Mouse (Mus musculus): ENCODE data around the gene Jam3.

GRCm38 (mm10) chr9:27166981-27167380 is 11.8 kb upstream of the Jam3 start:
- no peak for TF ChIP-seq GATA1 (IDR thresholded peaks at IDR 0.05; ENCODE audit: low read depth, low read length)
- TF ChIP-seq POLR2A (IDR thresholded peaks at IDR 0.05; ENCODE audit: control insufficient read depth in 1 of 2, insufficient read depth in 1 of 2, low read depth in 1 of 2, low read length in 2 of 2, poor library complexity in 1 of 2): no peak
- no peak for TF ChIP-seq CTCF (IDR thresholded peaks at IDR 0.05 in 2 of 3, conservative IDR thresholded peaks at IDR 0.05 in 1 of 3; ENCODE audit: control insufficient read depth in 1 of 3, insufficient read depth in 1 of 3, low read depth in 2 of 3, low read length in 3 of 3, poor library complexity in 1 of 3, severe bottlenecking in 1 of 3)
- TF ChIP-seq TAL1 (IDR thresholded peaks at IDR 0.05; ENCODE audit: low read length): no peak
- TF ChIP-seq ZMIZ1 (IDR thresholded peaks at IDR 0.05; ENCODE audit: low read depth, low read length): no peak
- TF ChIP-seq EP300 (IDR thresholded peaks at IDR 0.05; ENCODE audit: low read depth in 1 of 2, low read length in 2 of 2): no peak
- no peak for TF ChIP-seq MYB (IDR thresholded peaks at IDR 0.05; ENCODE audit: low read depth, low read length)
- TF ChIP-seq ETS1 (IDR thresholded peaks at IDR 0.05; ENCODE audit: low read depth, low read length): no peak
- no peak for TF ChIP-seq CHD1 (IDR thresholded peaks at IDR 0.05; ENCODE audit: low read depth, low read length)
- TF ChIP-seq ELF1 (IDR thresholded peaks at IDR 0.05; ENCODE audit: low read depth, low read length): no peak
- TF ChIP-seq MAX (IDR thresholded peaks at IDR 0.05; ENCODE audit: low read length): no peak
- no peak for TF ChIP-seq ZNF384 (IDR thresholded peaks at IDR 0.05; ENCODE audit: low read depth, low read length)
- no peak for TF ChIP-seq BHLHE40 (IDR thresholded peaks at IDR 0.05; ENCODE audit: borderline replicate concordance, low read depth, low read length)
